Mouse (Mus musculus): ENCODE measurements around the gene Gnb3.
"Not testable (repeated sequence)": the region's sequence is repeated elsewhere in the genome, so short reads cannot be mapped to it uniquely, and the experiment has no call there.

The Gnb3 gene

DNA sequence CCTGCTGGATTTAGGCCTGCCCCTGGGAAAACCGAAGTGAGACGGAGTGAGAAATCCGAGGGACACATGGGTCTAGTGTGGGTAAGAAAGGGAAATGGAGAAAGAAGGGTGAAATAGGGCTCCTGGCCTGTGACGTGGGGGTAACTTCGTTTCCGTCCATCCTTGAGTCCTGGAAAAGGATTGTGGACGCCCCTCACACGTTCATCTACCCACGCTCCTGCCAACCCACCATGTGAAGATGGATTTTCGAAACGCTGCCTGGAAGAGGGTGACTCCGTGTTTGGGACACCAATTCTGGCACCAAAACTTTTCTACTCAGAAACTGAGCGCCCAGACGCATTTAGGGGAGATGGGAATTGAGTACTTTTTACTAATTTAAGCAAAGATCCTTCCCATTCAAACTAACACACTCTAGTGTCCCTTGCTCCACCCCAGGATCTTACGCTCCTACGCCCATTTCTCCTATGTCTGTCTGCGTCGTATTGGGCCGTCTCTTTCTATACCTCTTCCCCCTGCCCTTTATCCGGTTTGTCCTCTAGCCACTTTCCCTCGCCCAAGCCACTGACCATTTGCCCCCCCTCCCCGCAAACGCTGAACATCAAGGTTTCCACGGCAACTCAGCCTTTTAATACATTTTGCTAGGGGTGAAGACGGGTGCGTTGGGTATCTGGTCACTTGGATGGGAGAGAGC, 17.9 kb upstream of the Gnb3 start:
- no peak for DNase-seq (ENCODE audit: low read depth, low spot score)

- peak; percentile 84 for DNase-seq (ENCODE audit: low read depth, low spot score)
Measured at GRCm38 (mm10) chr6:124856916-124857839, 17.1 kb upstream of the Gnb3 start, which contains the start of gene P3h3. Gene P3h3, minus strand, starts transcription at chr6:124857752.

DNA sequence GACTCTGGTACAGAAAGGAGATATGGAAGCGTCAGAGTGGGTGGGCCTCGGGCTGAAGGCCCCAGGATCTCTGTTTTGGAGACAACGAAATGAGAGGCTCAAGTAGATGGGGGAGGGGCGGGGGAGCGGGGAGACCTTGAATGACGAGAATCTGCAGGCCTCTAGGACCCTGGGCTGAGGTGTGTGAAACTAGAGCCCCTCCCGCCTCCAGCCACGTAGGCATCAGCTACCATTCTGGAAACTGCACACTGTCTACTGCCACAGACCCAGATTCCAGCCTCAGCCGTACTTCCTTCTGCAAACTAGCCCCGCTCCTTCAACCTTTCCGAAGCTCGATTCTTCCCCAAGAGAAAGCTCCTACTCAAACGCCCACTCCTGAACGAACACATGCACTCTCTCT, 16.2 kb upstream of the Gnb3 start:
- peak; percentile 56 for DNase-seq (ENCODE audit: low read depth, low spot score)

DNA sequence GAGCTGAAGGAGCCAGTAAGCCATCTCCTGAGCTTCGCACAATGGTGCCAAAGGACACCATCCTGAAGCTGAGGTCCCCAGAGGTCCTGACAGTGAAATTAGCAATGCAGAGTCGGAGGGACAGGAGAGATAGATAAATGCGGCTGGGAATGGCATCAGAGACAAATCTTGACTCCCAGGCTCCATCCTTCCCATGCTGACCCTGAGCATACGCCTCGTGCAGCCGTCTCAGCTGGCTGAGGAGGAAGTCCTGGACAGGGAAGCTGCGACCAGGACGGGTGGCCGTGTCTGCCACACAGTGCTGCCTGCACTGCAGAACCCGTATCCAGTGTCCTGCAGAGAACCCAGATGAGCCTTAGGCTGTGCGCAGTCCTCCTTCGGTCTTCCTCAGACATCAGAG, 14.6 kb upstream of the Gnb3 start:
- DNase-seq (ENCODE audit: low read depth, low spot score): no peak

DNA sequence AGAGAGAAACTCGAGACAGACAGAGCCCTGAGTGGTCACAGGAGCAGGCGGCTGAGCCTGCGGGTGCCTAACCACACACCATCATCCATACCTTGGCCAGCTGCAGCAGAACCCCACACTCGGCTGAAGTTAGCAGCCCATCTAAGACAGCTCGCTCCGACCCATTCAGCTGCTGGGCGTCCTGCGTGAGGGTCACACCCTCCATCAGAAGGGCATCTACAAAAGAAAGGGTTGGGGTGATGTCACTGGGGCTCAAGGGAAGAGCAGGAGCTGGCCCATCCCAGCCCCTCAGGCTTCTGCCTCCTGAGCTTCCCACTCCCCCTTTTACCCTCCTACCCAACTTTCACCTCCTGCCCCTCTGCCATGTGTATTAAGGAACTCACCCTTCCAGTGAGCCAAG, 10.5 kb upstream of the Gnb3 start:
- no peak for DNase-seq (ENCODE audit: low read depth, low spot score)

DNA sequence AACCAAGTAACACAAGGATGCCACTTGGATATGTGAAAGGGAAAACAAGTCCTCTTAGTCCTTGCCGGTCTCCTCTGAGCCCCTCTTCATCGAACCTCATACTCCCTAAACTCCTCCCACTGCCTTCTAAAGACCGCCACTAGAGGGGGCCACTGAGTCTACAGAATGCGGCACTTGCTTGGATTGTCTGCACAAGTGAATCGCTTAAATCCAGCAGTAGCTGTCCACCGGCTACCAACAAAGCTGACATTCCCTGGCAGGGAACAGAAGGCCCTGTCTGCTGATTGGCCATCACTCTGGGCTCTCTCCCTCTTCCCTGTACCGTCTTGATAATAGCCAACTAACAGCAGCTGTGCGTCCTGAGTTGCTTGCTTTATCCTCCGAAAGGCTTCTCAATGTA, 7.2 kb upstream of the Gnb3 start:
- DNase-seq (ENCODE audit: low read depth, low spot score): peak; percentile 88

DNA sequence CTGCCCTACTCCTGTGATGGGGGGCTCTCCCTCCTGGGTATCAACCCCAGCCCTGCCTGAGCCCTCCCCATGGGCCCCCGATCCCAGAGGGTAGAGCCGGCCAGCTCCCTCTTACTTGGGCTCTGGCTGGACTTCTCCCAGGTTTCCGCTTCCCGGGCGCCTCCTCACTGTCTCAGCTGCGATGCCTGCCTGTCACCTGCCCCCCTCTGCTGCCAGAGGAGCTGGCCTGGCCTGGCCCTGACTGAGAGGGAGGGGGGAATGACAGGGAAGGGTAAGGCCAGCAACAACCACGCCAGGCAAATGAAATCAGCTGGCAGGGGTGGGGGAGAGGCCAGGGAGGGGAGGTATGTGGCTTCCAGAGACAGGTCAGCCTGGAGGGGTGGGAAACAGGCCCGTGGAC, 270 bp downstream of the Gnb3 start:
- DNase-seq (ENCODE audit: low read depth, low spot score): no peak

GRCm38 (mm10) chr6:124836411-124836810, 3.7 kb downstream of the Gnb3 start:
- DNase-seq (ENCODE audit: low read depth, low spot score): no peak

GRCm38 (mm10) chr6:124835531-124835930, 4.5 kb downstream of the Gnb3 start:
- DNase-seq (ENCODE audit: low read depth, low spot score): no peak

DNA sequence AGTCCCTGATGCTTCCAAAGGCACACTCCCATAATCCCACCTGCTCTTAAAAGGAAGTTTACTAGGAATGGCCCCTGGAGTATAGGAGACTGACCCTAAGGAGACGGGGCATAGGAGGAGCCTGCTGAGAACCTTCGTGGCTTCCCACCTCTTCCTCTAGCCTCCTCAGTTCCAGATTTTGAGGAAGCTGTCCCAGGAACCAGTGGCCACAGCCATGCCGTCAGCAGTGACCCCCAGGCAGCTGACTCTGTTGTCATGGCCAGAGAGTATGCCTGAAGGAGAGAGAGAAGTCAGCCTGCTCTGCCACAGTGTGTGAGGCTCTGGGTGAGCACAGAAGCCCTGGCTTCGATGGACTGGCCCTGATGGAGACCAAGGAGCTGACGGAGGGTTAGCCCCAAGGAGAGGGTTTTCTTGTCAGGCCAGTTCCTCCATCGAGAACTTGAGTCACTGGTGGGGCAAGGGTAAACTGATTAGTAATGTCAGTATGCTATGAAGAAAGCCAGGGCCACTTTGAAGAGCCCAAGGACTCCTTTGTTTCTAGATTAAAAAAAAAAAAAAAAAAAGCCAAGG, 5.5 kb downstream of the Gnb3 start:
- DNase-seq (ENCODE audit: low read depth, low spot score): no peak

DNA sequence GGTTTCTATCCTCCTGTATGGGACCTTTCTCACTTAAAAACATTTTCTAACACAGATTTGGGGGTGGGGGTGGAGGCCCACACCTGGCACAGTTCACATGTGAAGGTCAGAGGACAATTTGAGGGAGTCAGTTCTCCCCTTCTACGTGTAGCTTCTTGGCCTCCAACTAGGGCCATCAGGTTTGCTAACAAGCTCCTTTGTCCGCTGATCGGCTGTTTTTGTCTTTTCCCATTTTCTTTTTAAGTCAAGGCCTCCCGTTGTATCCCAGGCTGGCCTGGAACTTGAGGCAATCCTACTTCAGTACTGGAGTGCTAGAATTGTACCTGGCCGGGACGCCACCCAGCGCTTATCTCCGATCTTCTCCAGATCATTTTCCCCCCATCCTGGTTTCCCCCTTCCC, 8.4 kb downstream of the Gnb3 start:
- DNase-seq (ENCODE audit: low read depth, low spot score): no peak

- DNase-seq (ENCODE audit: low read depth, low spot score): not testable (repeated sequence)
Measured at GRCm38 (mm10) chr6:124831199-124831598, 8.9 kb downstream of the Gnb3 start.

GRCm38 (mm10) chr6:124829799-124830700, 10.0 kb downstream of the Gnb3 start:
- peak; percentile 89 for DNase-seq (ENCODE audit: low read depth, low spot score)

DNA sequence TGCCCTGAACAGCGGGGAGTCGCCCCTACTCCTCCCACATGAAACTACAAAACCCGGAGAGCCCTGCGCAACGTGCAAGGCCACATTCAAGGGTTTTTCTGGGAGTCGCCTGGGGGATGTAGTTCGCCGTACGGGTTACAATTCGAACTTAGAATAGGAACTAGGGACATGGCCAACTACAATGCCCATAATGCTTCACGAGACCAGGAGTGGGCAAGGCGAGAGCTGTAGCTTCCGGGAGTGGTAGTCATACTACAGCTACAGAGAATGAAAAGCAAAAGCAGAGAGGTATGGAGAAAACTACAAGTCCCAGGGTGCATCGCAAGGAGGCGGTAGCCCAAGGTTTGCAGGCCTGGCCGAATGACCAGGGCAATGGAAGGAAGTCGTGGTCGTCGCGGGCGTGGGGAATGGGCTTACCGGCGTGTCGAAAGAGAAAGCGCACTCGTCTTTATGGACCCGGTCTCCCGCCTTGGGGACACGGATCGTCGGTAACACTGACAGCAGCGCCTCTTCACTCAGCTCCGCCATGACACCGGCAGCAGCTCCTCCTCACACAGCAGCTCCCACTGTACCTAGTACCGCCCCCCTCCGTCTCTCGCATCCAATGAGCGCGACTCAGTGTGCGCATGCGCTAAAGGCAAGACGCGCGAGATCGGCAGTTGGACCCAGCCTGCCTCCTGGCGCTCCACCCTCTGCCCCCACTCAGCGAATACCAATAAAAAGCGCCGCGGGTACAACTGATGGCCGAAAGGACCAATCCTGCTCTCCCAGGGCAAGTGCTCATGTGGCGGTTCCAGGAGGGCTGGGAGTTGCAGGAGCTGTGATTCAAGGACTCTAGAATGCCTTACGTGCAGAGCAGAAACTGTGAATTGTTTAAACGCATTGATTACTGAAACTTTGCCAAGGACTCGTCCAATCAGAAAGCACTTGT, 10.9 kb downstream of the Gnb3 start, which contains the start of the genes Usp5 and Cdca3:
TSS of gene Usp5 (minus strand) at position 617 of the 931 bp plus-strand sequence.
TSS of gene Cdca3 (plus strand) at position 680 of the 931 bp plus-strand sequence.
- peak; percentile 99 for DNase-seq (ENCODE audit: low read depth, low spot score)

DNA sequence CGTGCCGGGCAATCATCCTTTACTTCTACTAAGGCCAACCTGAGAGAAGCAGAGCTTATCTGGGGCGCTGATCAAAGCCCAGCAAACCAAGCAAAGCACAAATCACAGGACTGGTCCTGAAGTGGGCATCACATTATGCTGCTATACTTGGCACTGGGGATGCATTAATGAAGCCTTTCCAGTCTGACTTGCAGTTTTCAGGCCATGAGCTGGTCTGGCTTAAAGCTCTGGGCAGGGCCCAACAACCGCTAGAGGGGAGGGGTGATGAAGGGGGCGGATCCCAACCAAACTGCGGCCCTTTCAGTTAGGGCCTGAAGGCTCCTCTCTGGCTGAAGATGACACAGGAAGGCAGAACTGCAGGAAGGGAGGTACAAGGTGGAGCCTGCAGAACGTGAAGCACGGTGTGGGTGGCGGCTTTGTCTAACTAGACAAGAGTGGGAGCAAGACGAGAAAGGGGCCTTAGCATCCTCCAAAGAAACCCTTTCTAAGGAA, 11.9 kb downstream of the Gnb3 start:
- DNase-seq (ENCODE audit: low read depth, low spot score): no peak

DNA sequence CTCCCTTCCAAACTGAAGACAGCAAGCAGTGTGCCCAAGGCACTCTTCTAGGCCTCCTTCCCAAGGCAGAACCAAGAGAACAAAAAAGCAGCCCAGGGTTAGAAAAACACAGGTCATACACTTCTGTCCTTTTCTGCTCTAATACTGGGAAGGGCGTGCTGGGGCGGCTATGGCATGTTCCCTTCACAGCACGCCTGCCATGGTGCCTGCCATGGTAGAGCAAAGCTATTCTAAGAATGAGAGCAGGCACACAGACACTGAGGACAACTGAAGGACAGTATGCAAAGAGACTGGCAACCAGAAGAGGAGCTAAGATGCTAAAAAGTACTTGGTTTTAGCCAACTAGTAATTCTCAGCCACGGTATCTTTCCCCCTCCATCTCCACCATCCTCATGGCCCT, 18.0 kb downstream of the Gnb3 start:
- DNase-seq (ENCODE audit: low read depth, low spot score): no peak

DNA sequence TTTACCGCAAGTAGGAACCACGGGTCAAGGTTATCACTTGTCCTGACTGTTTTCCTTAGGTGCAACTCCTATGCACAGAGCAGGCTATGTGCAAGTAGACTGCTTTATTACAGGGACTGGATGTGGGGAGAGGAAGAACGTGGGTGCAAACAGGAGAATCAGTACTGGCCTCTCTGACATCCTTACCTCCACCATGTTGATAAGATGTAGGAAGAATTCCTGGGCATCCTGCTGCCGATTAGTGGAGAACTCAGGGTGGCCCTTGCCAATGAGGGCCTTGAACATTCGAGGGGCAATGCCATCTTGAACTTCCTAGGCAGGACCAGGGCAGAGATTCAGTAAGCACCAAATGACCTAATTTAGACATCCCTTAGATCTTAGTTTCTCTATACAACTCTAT, 19.2 kb downstream of the Gnb3 start:
- no peak for DNase-seq (ENCODE audit: low read depth, low spot score)

DNA sequence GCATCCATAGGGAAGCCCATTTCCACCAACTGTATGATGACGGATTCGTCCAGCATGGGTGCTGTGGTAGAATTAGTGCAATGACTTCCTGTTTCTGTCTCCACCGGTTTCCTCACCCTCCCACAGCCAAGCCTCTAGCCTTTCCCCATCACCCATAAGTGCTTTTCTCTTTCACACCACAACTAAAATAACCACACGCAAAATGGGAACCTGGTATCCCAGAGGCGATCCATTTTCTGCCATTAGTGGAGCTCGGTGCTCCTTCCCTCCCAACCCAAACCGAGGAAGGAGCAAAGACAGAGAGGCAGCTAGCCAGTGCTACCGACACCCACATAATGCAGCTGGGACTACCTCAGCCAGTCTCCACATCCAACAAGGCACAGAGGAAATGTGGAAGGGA, 22.1 kb downstream of the Gnb3 start:
- no peak for DNase-seq (ENCODE audit: low read depth, low spot score)

GRCm38 (mm10) chr6:124817563-124817962, 22.5 kb downstream of the Gnb3 start:
- DNase-seq (ENCODE audit: low read depth, low spot score): no peak

DNA sequence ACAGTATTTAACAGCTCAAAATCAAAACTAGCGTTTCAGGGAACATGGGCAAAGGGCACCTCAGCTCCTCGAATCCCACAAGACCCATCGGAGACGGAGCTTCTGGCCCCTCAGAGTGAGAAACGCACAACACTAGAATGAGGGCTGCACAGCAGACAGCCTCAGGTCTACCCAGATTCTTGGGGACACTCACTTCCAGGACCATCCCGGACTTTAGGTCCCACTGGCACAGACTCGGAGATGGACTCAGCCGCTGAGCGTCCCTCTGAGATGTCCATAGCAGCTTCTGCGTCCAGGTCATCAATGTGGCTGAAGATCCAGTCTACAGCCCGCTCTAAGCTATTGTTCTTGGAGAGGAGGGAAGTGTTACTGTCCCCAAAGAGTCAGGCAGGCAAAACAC, 22.9 kb downstream of the Gnb3 start:
- DNase-seq (ENCODE audit: low read depth, low spot score): no peak
